Mouse (Mus musculus) layer of hippocampus, adult 9-11 months (tissue): ENCODE measurements around the gene Dnajc15.
"Not testable (repeated sequence)": the region's sequence is repeated elsewhere in the genome, so short reads cannot be mapped to it uniquely, and the experiment has no call there.

Source experiments
- DNase-seq: peaks from one replicate; pipeline ENCODE4 v3.0.0; 2022

Gene Dnajc15

GRCm38 (mm10) chr14:77874304-77875241 is at the start of gene Dnajc15:
Gene Dnajc15 (minus strand): TSS chr14:77875125.
- peak; percentile 82 for DNase-seq

- DNase-seq: no peak
These were observed 48.3 kb upstream of the Dnajc15 start for GRCm38 (mm10) chr14:77923076-77923865.

- no peak for DNase-seq
These were observed 46.7 kb upstream of the Dnajc15 start for GRCm38 (mm10) chr14:77921641-77922040.

- DNase-seq: no peak
These were observed 40.9 kb upstream of the Dnajc15 start for GRCm38 (mm10) chr14:77915776-77916175.

- DNase-seq: no peak
These were observed 31.7 kb upstream of the Dnajc15 start for GRCm38 (mm10) chr14:77906586-77906985.

- DNase-seq: no peak
These were observed 30.5 kb upstream of the Dnajc15 start for GRCm38 (mm10) chr14:77905466-77905865.

- DNase-seq: no peak
These were observed 29.3 kb upstream of the Dnajc15 start, which contains the start of gene Epsti1 for GRCm38 (mm10) chr14:77904171-77904762. Gene Epsti1 (plus strand): TSS chr14:77904239.

GRCm38 (mm10) chr14:77902541-77902940 is 27.6 kb upstream of the Dnajc15 start:
- no peak for DNase-seq

- no peak for DNase-seq
These were observed 21.0 kb upstream of the Dnajc15 start for GRCm38 (mm10) chr14:77895951-77896350.

GRCm38 (mm10) chr14:77889911-77890310 is 15.0 kb upstream of the Dnajc15 start:
- no peak for DNase-seq

GRCm38 (mm10) chr14:77886941-77887340 is 12.0 kb upstream of the Dnajc15 start:
- no peak for DNase-seq

GRCm38 (mm10) chr14:77886376-77886775 is 11.5 kb upstream of the Dnajc15 start:
- DNase-seq: no peak

GRCm38 (mm10) chr14:77882669-77883068 is 7.7 kb upstream of the Dnajc15 start:
- DNase-seq: no peak

- DNase-seq: no peak
These were observed 7.1 kb upstream of the Dnajc15 start for GRCm38 (mm10) chr14:77881998-77882397.

GRCm38 (mm10) chr14:77877876-77878275 is 3.0 kb upstream of the Dnajc15 start:
- DNase-seq: not testable (repeated sequence)

- no peak for DNase-seq
These were observed 1.3 kb upstream of the Dnajc15 start for GRCm38 (mm10) chr14:77876199-77876598.

GRCm38 (mm10) chr14:77871380-77871975 is 3.4 kb downstream of the Dnajc15 start:
- DNase-seq: no peak

GRCm38 (mm10) chr14:77870926-77871325 is 4.0 kb downstream of the Dnajc15 start:
- DNase-seq: no peak

GRCm38 (mm10) chr14:77867601-77868000 is 7.3 kb downstream of the Dnajc15 start:
- no peak for DNase-seq

- no peak for DNase-seq
These were observed 10.4 kb downstream of the Dnajc15 start for GRCm38 (mm10) chr14:77864510-77864909.

- DNase-seq: no peak
These were observed 10.9 kb downstream of the Dnajc15 start for GRCm38 (mm10) chr14:77864051-77864450.

- no peak for DNase-seq
These were observed 13.9 kb downstream of the Dnajc15 start for GRCm38 (mm10) chr14:77860841-77861560.
